Mouse (Mus musculus): ENCODE data around the gene Nudt9. TPM values are rescaled to one million over a fixed set of nuclear protein-coding genes. Genes with fewer than 3 reads are reported as not detected.

Nudt9 gene
- total and polyA plus RNA-seq, 3 experiments: 58.5 to 83.8 (median 65.3) TPM

GRCm38 (mm10) chr5:104113491-104114172 is 67.5 kb downstream of the Nudt9 start, which contains the start of gene Sparcl1:
Sparcl1 (minus strand) TSS chr5:104113733.
- in situ Hi-C loops (cut with MboI; ENCODE audit: low pct_ligation_motif_present, low pct_unique_long_range_greater_than_20kb, low sequenced_read_pairs): loop anchor here (25.0 kb wide), 1 partner anchor 224 kb away; the partner anchor contains the start of gene Mepe
- dilution Hi-C loops (cut with MboI; ENCODE audit: extremely low pct_ligation_motif_present, extremely low pct_unique_long_range_greater_than_20kb, low sequenced_read_pairs): no loop called here
- no peak within 1 kb of the TSS for H3K4me3 ChIP-seq (replicated peaks in 1 of 3; ENCODE audit: low read depth in 2 of 3, low read length in 2 of 3, poor library complexity in 1 of 3)
- DNase-seq (ENCODE audit: extremely low read depth): no peak
- H3K36me3 ChIP-seq (replicated peaks in 1 of 2; ENCODE audit: control insufficient read depth in 1 of 2, insufficient read depth in 1 of 2, low read length in 1 of 2): no peaks in the 10 kb centered on the region
- H3K4me2 ChIP-seq (ENCODE audit: insufficient read depth, low read depth, poor library complexity, severe bottlenecking): no peak within 1 kb of the TSS
- no peaks in the 10 kb centered on the region for H3K9me3 ChIP-seq (replicated peaks; ENCODE audit: low read length)
- no peak within 1 kb of the TSS for H3K27ac ChIP-seq (ENCODE audit: insufficient read depth, low read depth)
- TF ChIP-seq MAFK (IDR thresholded peaks at IDR 0.05; ENCODE audit: insufficient replicate concordance, low read length) (no peak), MEF2A (IDR thresholded peaks at IDR 0.05; ENCODE audit: borderline replicate concordance, low read depth, low read length) (no peak)
- no peaks in the 10 kb centered on the region for H3K27me3 ChIP-seq (replicated peaks)
- no peaks in the 10 kb centered on the region for H3K79me2 ChIP-seq (replicated peaks; ENCODE audit: control insufficient read depth, extremely low read depth, insufficient read depth, poor library complexity, severe bottlenecking)
- H3K9ac ChIP-seq (ENCODE audit: insufficient read depth, low read depth): no peak within 1 kb of the TSS
- H3K4me1 ChIP-seq (ENCODE audit: control insufficient read depth in 1 of 2, insufficient read depth in 2 of 2): peaks cover 0 to under 1% of the 10 kb centered on the region in 2 experiments; a peak in 1 of 4 replicates

Other genes starting within 250 kb of the Nudt9 start
- gene Klhl8, start 135.0 kb upstream of the Nudt9 start, total RNA-seq (2012; rRNA removed): 10.1 and 15.6 TPM in 2 replicates
- 5.4 and 5.7 TPM in 2 replicates for gene Klhl8, start 135.0 kb upstream of the Nudt9 start, total RNA-seq (2014; rRNA removed)
- 3.4 and 4.5 TPM in 2 replicates for gene Klhl8, start 135.0 kb upstream of the Nudt9 start, polyA plus RNA-seq (2012; ENCODE audit: insufficient read length, low read depth)
- gene Hsd17b13, start 68.9 kb upstream of the Nudt9 start, total RNA-seq (2012; rRNA removed): 0.55 and 0.64 TPM in 2 replicates
- 0.36 TPM in 1 of 2 replicates, not detected in the other for gene Hsd17b13, start 68.9 kb upstream of the Nudt9 start, total RNA-seq (2014; rRNA removed)
- 0.23 and 0.37 TPM in 2 replicates for gene Hsd17b13, start 68.9 kb upstream of the Nudt9 start, polyA plus RNA-seq (2012; ENCODE audit: insufficient read length, low read depth)
- 7.7 and 9.4 TPM in 2 replicates for gene Hsd17b11, start 24.4 kb upstream of the Nudt9 start, total RNA-seq (2012; rRNA removed)
- gene Hsd17b11, start 24.4 kb upstream of the Nudt9 start, total RNA-seq (2014; rRNA removed): 15.3 and 17.3 TPM in 2 replicates
- 23.1 and 25.8 TPM in 2 replicates for gene Hsd17b11, start 24.4 kb upstream of the Nudt9 start, polyA plus RNA-seq (2012; ENCODE audit: insufficient read length, low read depth)
- not detected in 2 replicates for gene Gm17660, start 31.3 kb downstream of the Nudt9 start, total RNA-seq (2012; rRNA removed)
- not detected in 2 replicates for gene Gm17660, start 31.3 kb downstream of the Nudt9 start, total RNA-seq (2014; rRNA removed)
- gene Gm17660, start 31.3 kb downstream of the Nudt9 start, polyA plus RNA-seq (2012; ENCODE audit: insufficient read length, low read depth): not detected in 2 replicates
- not detected in 2 replicates for gene Sparcl1, start 67.4 kb downstream of the Nudt9 start, total RNA-seq (2012; rRNA removed)
- gene Sparcl1, start 67.4 kb downstream of the Nudt9 start, total RNA-seq (2014; rRNA removed): not detected in 2 replicates
- not detected in 2 replicates for gene Sparcl1, start 67.4 kb downstream of the Nudt9 start, polyA plus RNA-seq (2012; ENCODE audit: insufficient read length, low read depth)
- not detected in 2 replicates for gene Dspp, start 124.4 kb downstream of the Nudt9 start, total RNA-seq (2012; rRNA removed)
- not detected in 2 replicates for gene Dspp, start 124.4 kb downstream of the Nudt9 start, total RNA-seq (2014; rRNA removed)
- gene Dspp, start 124.4 kb downstream of the Nudt9 start, polyA plus RNA-seq (2012; ENCODE audit: insufficient read length, low read depth): not detected in 2 replicates
- gene Dmp1, start 156.3 kb downstream of the Nudt9 start, total RNA-seq (2012; rRNA removed): 0.08 TPM in 1 of 2 replicates, not detected in the other
- gene Dmp1, start 156.3 kb downstream of the Nudt9 start, total RNA-seq (2014; rRNA removed): 0.12 and 0.14 TPM in 2 replicates
- gene Dmp1, start 156.3 kb downstream of the Nudt9 start, polyA plus RNA-seq (2012; ENCODE audit: insufficient read length, low read depth): 0.84 and 0.93 TPM in 2 replicates